Mouse (Mus musculus): Measurements from ENCODE around the gene Lce1j.
"Not testable (repeated sequence)": the region's sequence is repeated elsewhere in the genome, so short reads cannot be mapped to it uniquely, and the experiment has no call there.

The Lce1j gene

GRCm38 (mm10) chr3:92790414-92790813 lies at the start of gene Lce1j:
Gene Lce1j, minus strand, starts transcription at chr3:92790514.
- no peak for DNase-seq

GRCm38 (mm10) chr3:92827108-92827507 lies 36.8 kb upstream of the Lce1j start, which contains the start of gene Kprp:
Gene Kprp, minus strand, starts transcription at chr3:92827247.
- no peak for DNase-seq

GRCm38 (mm10) chr3:92825808-92826207 lies 35.5 kb upstream of the Lce1j start:
- no peak for DNase-seq

- not testable (repeated sequence) for DNase-seq
Measured at GRCm38 (mm10) chr3:92816036-92816435, 25.7 kb upstream of the Lce1j start.

GRCm38 (mm10) chr3:92815581-92815980 lies 25.3 kb upstream of the Lce1j start:
- DNase-seq, result no peak

- no peak for DNase-seq
Measured at GRCm38 (mm10) chr3:92807791-92808190, 17.5 kb upstream of the Lce1j start, which contains the start of gene Lce1k. Gene Lce1k, minus strand, starts transcription at chr3:92807891.

GRCm38 (mm10) chr3:92778799-92779198 lies 11.5 kb downstream of the Lce1j start, which contains the start of gene Lce1i:
Gene Lce1i, minus strand, starts transcription at chr3:92778899.
- DNase-seq, result no peak

GRCm38 (mm10) chr3:92771573-92771972 lies 18.7 kb downstream of the Lce1j start:
- no peak for DNase-seq

- DNase-seq, result no peak
Measured at GRCm38 (mm10) chr3:92764965-92765364, 25.3 kb downstream of the Lce1j start, which contains the start of gene Lce1h. Gene Lce1h, minus strand, starts transcription at chr3:92765065.

GRCm38 (mm10) chr3:92753197-92753596 lies 37.1 kb downstream of the Lce1j start:
- DNase-seq, result no peak

GRCm38 (mm10) chr3:92752238-92752637 lies 38.1 kb downstream of the Lce1j start, which contains the start of gene Lce1g:
Gene Lce1g, minus strand, starts transcription at chr3:92752338.
- DNase-seq, result no peak

- no peak for DNase-seq
Measured at GRCm38 (mm10) chr3:92738996-92739395, 51.3 kb downstream of the Lce1j start, which contains the start of gene Gm38119. Gene Gm38119, minus strand, starts transcription at chr3:92739096.

All from right cerebral cortex, postnatal 14 days (tissue).